Mouse (Mus musculus) midbrain, embryonic 15.5 days (tissue): ENCODE results near the gene Osm. TPM values are rescaled to one million over a fixed set of nuclear protein-coding genes. Genes with fewer than 3 reads are reported as not detected.
A peak's percentile ranks its signal among the peaks of the same experiment; 100 is the strongest.

Experiments used
- ATAC-seq: fragments of 200-750 bp; cut with Nextera tagmentation; replicated peaks from 2 replicates; pipeline ENCODE4 v1.8.0; 2017; ENCODE audit warnings: moderate TSS enrichment
- H3K27ac ChIP-seq: fragments of 300-500 bp; sonication (generic); 2 replicates; pipeline ENCODE4 v1.5.1; 2015; ENCODE audit warnings: mild to moderate bottlenecking, inconsistent platforms
- H3K27me3 ChIP-seq: fragments of 300-500 bp; sonication (generic); replicated peaks from 2 replicates; pipeline ENCODE4 v1.6.1; 2015; ENCODE audit warnings: inconsistent platforms
- H3K36me3 ChIP-seq: fragments of 300-500 bp; sonication (generic); replicated peaks from 2 replicates; pipeline ENCODE4 v1.6.1; 2015; ENCODE audit warnings: inconsistent platforms
- H3K4me1 ChIP-seq: fragments of 300-500 bp; sonication (generic); 2 replicates; pipeline ENCODE4 v1.6.1; 2015; ENCODE audit warnings: inconsistent platforms
- H3K4me2 ChIP-seq: fragments of 300-500 bp; sonication (generic); 2 replicates; pipeline ENCODE4 v1.6.1; 2015; ENCODE audit warnings: inconsistent platforms, mild to moderate bottlenecking, moderate library complexity
- H3K4me3 ChIP-seq: fragments of 300-500 bp; sonication (generic); 2 replicates; pipeline ENCODE4 v1.5.1; 2015; ENCODE audit warnings: mild to moderate bottlenecking, inconsistent platforms
- H3K9ac ChIP-seq: fragments of 300-500 bp; sonication (generic); 2 replicates; pipeline ENCODE4 v1.6.1; 2015; ENCODE audit warnings: mild to moderate bottlenecking, inconsistent platforms
- H3K9me3 ChIP-seq: fragments of 300-500 bp; sonication (generic); 2 replicates; pipeline ENCODE4 v1.6.1; 2016; ENCODE audit warnings: inconsistent platforms
- WGBS: fragments of 180-500 bp; shearing (Covaris S2); methylation state at CpG from one replicate; pipeline ENCODE4 v1.1.7; 2015; ENCODE audit warnings: mixed read lengths; 5-methylcytosine and 5-hydroxymethylcytosine counted together
- polyA plus RNA-seq: library from polyadenylated mRNA; unstranded; fragments of >200 nt; fragmentation: Nextera tagmentation; extraction: Ambion mirVana; gene quantifications from 2 replicates; pipeline ENCODE4 v1.2.1, GENCODE M21; 2015

Osm gene
- polyA plus RNA-seq, 1 experiment from 2014 or later = 0.21 TPM

- H3K4me1 ChIP-seq = peaks cover 10% of the 10 kb centered on the region
- ATAC-seq = peak; percentile 46
- no peak within 1 kb of the TSS for H3K27ac ChIP-seq
- H3K27me3 ChIP-seq = peaks cover 26% of the 10 kb centered on the region
- H3K9me3 ChIP-seq = no peaks in the 10 kb centered on the region
- 1% methylated on average over 56 of the region's 56 CpGs for WGBS
- H3K9ac ChIP-seq = peak within 1 kb of the TSS; percentile 33; the same call in 1 of the 2 replicates
- peak within 1 kb of the TSS; percentile 77 for H3K4me2 ChIP-seq
- H3K4me3 ChIP-seq = peak within 1 kb of the TSS; percentile 40
- H3K36me3 ChIP-seq = peaks cover 5% of the 10 kb centered on the region; the same call in 1 of the 2 replicates
Observed at GRCm38 (mm10) chr11:4217914-4218629, 18.1 kb upstream of the Osm start, which contains the start of gene Castor1. Castor1 (plus strand) TSS chr11:4218225.

- Histone ChIP-seq H3K9ac (peak overlapping the region; percentile 33; the same call in 1 of the 2 replicates), H3K36me3 (no peaks in the 10 kb centered on the region; the same call in 1 of the 2 replicates), H3K27ac (no peak overlapping the region), H3K27me3 (peaks cover 26% of the 10 kb centered on the region), H3K9me3 (no peaks in the 10 kb centered on the region), H3K4me1 (peaks cover 10% of the 10 kb centered on the region), H3K4me3 (peak overlapping the region; percentile 40), H3K4me2 (peak overlapping the region; percentile 77)
- WGBS = 3% methylated on average over 6 of the region's 6 CpGs
- ATAC-seq = no peak
Observed at GRCm38 (mm10) chr11:4218637-4219036, 17.6 kb upstream of the Osm start.

GRCm38 (mm10) chr11:4219317-4219751, 16.9 kb upstream of the Osm start:
- Histone ChIP-seq H3K9me3 (no peaks in the 10 kb centered on the region), H3K9ac (no peak overlapping the region), H3K4me1 (peaks cover 10% of the 10 kb centered on the region), H3K36me3 (no peaks in the 10 kb centered on the region; the same call in 1 of the 2 replicates), H3K4me3 (no peak overlapping the region), H3K27me3 (peaks cover 26% of the 10 kb centered on the region), H3K27ac (no peak overlapping the region), H3K4me2 (no peak overlapping the region)
- 12% methylated on average over 2 of the region's 2 CpGs for WGBS
- ATAC-seq = no peak

GRCm38 (mm10) chr11:4219908-4220307, 16.3 kb upstream of the Osm start:
- H3K9ac ChIP-seq = no peak overlapping the region
- no peak overlapping the region for H3K4me3 ChIP-seq
- H3K27me3 ChIP-seq = peaks cover 26% of the 10 kb centered on the region
- H3K27ac ChIP-seq = no peak overlapping the region
- H3K9me3 ChIP-seq = no peaks in the 10 kb centered on the region
- no peaks in the 10 kb centered on the region; the same call in 1 of the 2 replicates for H3K36me3 ChIP-seq
- no peak for ATAC-seq
- no peak overlapping the region for H3K4me2 ChIP-seq
- WGBS = 63% methylated on average over 9 of the region's 9 CpGs
- peaks cover 10% of the 10 kb centered on the region for H3K4me1 ChIP-seq

- Histone ChIP-seq H3K9me3 (no peaks in the 10 kb centered on the region), H3K4me1 (peaks cover 10% of the 10 kb centered on the region), H3K4me3 (no peak overlapping the region), H3K4me2 (no peak overlapping the region), H3K9ac (no peak overlapping the region), H3K36me3 (no peaks in the 10 kb centered on the region), H3K27me3 (peaks cover 26% of the 10 kb centered on the region), H3K27ac (no peak overlapping the region)
- 42% methylated on average over 28 of the region's 28 CpGs for WGBS
- ATAC-seq = no peak
Observed at GRCm38 (mm10) chr11:4220443-4221400, 15.5 kb upstream of the Osm start.

- Histone ChIP-seq H3K36me3 (no peaks in the 10 kb centered on the region), H3K4me1 (peaks cover 10% of the 10 kb centered on the region), H3K4me2 (no peak overlapping the region), H3K27me3 (peaks cover 24% of the 10 kb centered on the region), H3K9ac (no peak overlapping the region), H3K9me3 (no peaks in the 10 kb centered on the region), H3K4me3 (no peak overlapping the region), H3K27ac (no peak overlapping the region)
- 75% methylated on average over 17 of the region's 17 CpGs for WGBS
- ATAC-seq = no peak
Observed at GRCm38 (mm10) chr11:4222046-4222950, 13.9 kb upstream of the Osm start.

- H3K27me3 ChIP-seq = peaks cover 11% of the 10 kb centered on the region
- no peaks in the 10 kb centered on the region for H3K36me3 ChIP-seq
- H3K4me1 ChIP-seq = peaks cover under 1% of the 10 kb centered on the region; the same call in 1 of the 2 replicates
- H3K4me2 ChIP-seq = no peak overlapping the region
- H3K9ac ChIP-seq = no peak overlapping the region
- no peak overlapping the region for H3K4me3 ChIP-seq
- no peaks in the 10 kb centered on the region for H3K9me3 ChIP-seq
- WGBS = 28% methylated on average over 6 of the region's 7 CpGs
- ATAC-seq = no peak
- no peak overlapping the region for H3K27ac ChIP-seq
Observed at GRCm38 (mm10) chr11:4223393-4224188, 12.6 kb upstream of the Osm start.

- no peaks in the 10 kb centered on the region for H3K9me3 ChIP-seq
- H3K4me3 ChIP-seq = no peak overlapping the region
- 63% methylated on average over 2 of the region's 2 CpGs for WGBS
- peaks cover 5% of the 10 kb centered on the region for H3K27me3 ChIP-seq
- H3K4me2 ChIP-seq = no peak overlapping the region
- H3K4me1 ChIP-seq = no peaks in the 10 kb centered on the region
- no peak for ATAC-seq
- no peak overlapping the region for H3K27ac ChIP-seq
- no peaks in the 10 kb centered on the region for H3K36me3 ChIP-seq
- H3K9ac ChIP-seq = no peak overlapping the region
Observed at GRCm38 (mm10) chr11:4224223-4224622, 12.0 kb upstream of the Osm start.

GRCm38 (mm10) chr11:4226569-4227325, 9.5 kb upstream of the Osm start:
- Histone ChIP-seq H3K4me3 (no peak overlapping the region), H3K27me3 (no peaks in the 10 kb centered on the region), H3K27ac (no peak overlapping the region), H3K4me2 (no peak overlapping the region), H3K4me1 (no peaks in the 10 kb centered on the region), H3K9ac (no peak overlapping the region), H3K36me3 (no peaks in the 10 kb centered on the region), H3K9me3 (no peaks in the 10 kb centered on the region)
- no peak for ATAC-seq
- WGBS = 82% methylated on average over 5 of the region's 5 CpGs

GRCm38 (mm10) chr11:4228463-4228862, 7.8 kb upstream of the Osm start:
- H3K4me1 ChIP-seq = no peaks in the 10 kb centered on the region
- no peaks in the 10 kb centered on the region for H3K36me3 ChIP-seq
- no peak overlapping the region for H3K27ac ChIP-seq
- H3K4me3 ChIP-seq = no peak overlapping the region
- ATAC-seq = no peak
- H3K4me2 ChIP-seq = no peak overlapping the region
- 51% methylated on average over 8 of the region's 8 CpGs for WGBS
- no peaks in the 10 kb centered on the region for H3K27me3 ChIP-seq
- H3K9me3 ChIP-seq = no peaks in the 10 kb centered on the region
- H3K9ac ChIP-seq = no peak overlapping the region
